Mouse (Mus musculus) liver, adult (tissue): ENCODE results near the gene Usp29.

Source experiments
- GATA4 ChIP-seq: IDR thresholded peaks from 2 replicates; pipeline ENCODE4 v1.6.1; 2014; ENCODE audit warnings: mild to moderate bottlenecking, low read length; ENCODE audit not compliant: insufficient replicate concordance

The Usp29 gene

DNA sequence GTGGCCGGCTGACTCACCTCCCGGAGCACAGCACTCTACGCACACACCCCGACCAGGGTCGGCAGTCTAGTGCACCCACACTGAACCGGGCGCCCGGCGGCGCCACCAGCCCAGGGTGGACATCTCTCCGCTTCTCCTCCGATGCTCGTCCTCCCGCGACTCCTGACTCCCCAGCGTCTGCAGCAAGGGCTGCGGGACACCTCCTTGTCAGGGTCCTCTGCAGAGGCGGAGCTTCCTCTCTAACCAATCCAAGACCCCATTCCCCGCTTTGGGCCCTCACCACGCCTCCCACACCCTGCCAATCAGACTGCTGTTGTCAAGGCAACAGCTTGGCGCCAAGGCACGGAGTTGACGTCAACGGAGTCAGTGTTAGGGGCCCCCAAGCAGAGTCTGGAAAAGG lies at the start of gene Usp29, which contains the start of gene Peg3:
Gene Usp29, plus strand, starts transcription at position 338 of the 400 bp plus-strand sequence.
Gene Peg3, minus strand, starts transcription at position 191 of the 400 bp plus-strand sequence.
- no peak for TF ChIP-seq GATA4

DNA sequence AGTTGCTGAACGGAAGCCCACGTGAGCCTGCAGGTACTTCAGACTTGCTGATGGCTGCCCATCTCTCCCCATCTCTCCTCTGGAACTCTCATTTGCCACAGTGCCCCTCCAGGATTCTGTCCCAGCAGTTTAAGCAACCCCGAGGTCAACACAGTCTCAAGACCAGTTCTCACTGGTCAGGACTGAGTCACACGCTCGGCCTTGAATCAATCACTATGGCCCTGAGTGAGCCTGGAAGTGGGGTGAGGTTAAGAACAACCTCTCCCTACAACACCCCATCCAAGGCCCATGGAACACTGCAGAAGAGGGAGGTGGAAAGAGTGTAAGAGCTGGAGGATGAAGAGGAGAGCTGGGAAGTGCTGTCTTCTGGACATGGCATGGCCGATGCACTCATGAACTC lies 44.9 kb upstream of the Usp29 start:
- TF ChIP-seq GATA4: no peak

DNA sequence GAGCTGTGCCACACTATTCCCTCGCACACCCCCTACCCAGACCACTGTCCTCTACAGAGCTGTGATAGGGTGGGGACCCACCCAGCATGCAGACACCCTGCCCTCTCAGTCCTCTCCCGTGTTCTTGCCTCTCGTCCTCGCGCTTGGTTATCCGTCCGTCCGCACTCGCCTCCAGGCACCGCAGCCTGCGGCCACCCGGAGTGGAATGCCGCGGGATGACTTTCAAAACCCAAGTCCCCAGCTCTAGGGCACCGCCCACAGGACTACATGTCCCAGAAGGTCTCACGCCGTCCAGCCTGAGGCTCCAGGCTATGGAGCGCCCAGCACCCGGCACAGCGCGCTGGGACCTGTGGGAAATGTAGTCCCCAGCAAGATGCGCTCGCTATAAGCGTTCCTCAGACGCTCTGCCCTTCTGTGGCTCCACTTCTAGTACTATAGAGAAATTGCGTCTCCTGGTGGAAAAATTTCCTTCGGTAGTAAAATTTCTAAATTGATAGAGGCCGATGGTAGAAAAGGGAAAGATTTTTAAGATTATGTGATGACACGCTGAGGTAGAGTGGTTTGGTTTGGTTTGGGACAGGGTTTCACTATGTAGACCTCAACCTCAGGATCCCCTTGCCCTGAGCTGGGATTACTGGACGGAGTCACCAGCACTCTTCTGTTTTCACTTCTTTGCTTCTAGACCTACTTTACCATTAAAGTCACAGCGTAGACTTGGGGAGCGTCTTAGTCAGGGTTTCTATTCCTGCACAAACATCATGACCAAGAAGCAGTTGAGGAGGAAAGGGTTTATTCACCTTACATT lies 33.9 kb upstream of the Usp29 start, which contains the start of gene Zim1:
Gene Zim1, minus strand, starts transcription at position 210 of the 805 bp plus-strand sequence.
- TF ChIP-seq GATA4: no peak

- TF ChIP-seq GATA4: no peak
These were observed 31.1 kb upstream of the Usp29 start for GRCm38 (mm10) chr7:6699230-6699629.

DNA sequence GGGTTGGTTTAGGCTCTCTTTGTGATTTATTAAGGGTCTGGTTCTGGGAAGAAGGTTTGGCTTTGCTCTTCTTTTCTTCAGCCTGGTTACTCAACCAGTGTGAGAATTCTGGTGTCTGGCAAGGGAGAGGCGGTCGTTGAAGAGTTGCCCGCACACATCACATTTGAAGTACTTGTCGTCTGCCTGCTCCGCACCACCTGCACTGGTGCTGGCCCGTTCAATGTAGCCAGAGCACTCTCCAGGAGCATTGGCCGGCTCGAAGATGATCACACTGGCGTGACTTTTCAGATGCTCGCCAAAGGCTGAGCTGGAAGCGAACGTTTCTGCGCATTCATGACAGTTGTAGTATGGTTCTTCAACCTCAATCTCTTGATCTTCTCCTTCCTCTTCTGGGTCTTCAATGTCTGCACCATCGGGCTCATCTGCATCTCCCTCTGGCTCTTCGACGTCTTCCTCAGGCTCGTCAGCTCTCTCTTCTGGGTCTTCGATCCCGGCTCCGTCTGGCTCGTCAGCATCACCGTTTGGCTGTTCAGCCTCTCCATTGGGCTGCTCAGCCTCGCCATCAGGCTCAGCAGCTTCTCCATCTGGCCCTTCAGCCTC lies 22.9 kb upstream of the Usp29 start:
- TF ChIP-seq GATA4: no peak

- TF ChIP-seq GATA4: no peak
These were observed 21.8 kb upstream of the Usp29 start for GRCm38 (mm10) chr7:6708451-6709180.

DNA sequence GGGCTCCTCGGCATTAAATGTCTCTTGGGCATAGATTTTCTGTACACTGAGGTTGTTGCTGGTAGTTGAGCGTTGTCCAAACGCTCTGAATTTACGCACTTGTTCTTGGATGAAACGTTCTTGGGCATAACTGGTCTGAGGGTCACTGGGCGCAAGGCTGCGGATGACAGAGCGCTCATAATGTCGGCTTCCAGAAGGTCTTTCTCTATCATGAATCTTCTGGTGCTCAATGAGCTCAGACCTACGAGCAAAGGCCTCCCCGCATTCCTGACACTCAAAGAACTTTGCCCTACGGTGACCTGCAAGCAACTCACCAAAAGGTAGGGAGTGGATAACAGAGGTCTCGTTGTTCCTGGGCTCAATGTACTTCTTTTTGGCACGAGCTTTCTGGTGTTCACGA lies 21.0 kb upstream of the Usp29 start:
- TF ChIP-seq GATA4: no peak

- no peak for TF ChIP-seq GATA4
These were observed 2.8 kb upstream of the Usp29 start for GRCm38 (mm10) chr7:6727351-6728121.

DNA sequence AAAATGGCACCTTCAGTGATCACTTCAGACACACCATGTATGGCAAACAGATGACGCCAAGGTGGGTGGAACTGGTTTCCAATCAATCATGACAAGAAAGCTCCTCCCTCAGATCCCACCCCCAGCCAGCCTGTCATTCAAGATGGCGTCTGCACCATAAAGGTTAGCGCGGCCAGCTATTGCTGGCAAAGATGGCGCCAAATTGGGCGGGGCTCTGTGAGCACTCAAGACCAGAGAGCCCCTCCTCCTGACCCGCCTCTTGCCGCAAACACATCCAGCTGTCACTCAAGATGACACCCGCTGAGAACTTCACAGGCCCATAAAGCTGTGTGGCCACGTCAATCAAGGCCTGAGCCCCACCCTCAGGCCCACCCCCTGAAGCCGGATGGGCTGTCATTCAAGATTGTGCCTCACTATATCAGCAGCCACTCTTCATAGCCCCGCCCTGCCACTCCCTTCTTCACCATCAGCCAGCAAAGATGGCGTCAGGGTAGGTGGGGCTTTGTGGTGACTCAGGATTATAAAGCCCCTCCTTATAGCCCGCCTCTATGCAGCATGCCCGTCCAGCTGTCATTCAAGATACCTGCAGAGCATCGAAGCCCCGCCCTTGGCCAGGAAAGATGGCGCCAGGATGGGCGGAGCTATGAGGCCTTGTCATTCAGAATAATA lies 2.0 kb upstream of the Usp29 start:
- TF ChIP-seq GATA4: no peak

DNA sequence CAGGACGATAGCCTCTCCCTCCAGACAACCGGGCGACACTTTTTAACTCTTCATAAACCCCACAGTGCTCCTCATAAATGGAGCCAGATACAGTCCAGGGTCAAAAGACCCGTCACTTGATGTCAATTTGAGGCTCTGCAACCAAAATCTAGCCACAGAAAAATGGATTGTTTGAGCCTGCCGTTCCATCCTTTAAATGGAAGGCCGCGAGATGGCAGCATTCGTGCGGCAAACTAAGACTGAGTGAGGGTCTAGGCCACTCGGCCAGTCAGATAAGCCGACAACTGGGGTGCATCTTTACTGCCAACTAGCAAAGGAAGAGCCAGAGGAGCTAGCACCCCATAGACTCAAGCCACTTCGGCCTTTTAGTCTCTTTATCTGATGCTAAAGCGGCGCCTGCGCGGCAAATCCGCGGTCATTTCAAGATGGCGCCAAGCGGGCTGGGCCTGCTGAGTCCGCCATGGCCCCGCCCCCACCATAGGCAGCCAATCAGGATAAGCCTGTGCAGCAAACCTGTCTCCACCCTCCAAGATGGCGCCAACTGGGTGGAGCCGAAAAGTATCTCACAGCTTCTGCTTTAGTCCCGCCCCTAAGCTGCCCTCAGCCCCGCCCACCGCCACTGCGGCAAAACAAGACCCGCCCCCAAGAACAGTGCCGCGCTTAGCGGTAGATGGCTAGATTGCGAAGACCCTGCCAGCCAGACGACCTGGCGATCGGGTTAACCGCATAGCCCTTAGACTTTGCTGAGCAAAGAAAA lies 1.1 kb upstream of the Usp29 start:
- TF ChIP-seq GATA4: peak; percentile 17; the same call in 1 of the 2 replicates

DNA sequence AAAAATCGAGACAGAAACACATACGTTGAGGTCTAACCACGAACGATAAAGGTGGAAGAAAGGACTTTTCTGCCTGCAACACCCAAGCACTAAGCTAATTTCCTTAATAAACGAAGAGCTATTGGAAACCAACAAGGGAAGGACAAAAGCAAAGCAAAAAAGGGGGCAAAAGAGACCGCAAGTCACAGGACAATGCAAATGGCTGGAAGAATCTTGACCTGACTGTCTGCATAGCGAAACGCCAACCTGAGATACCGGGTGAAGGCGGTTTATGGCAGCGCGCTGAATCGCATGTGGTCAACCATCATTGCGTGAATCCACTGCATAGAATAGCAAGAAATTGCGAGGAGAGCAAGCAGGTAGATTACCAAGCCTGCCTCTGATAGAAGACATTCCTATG lies 423 bp downstream of the Usp29 start:
- TF ChIP-seq GATA4: no peak

- no peak for TF ChIP-seq GATA4
These were observed 995 bp downstream of the Usp29 start for GRCm38 (mm10) chr7:6731373-6731772.

GRCm38 (mm10) chr7:6731930-6732329 lies 1.6 kb downstream of the Usp29 start:
- no peak for TF ChIP-seq GATA4

DNA sequence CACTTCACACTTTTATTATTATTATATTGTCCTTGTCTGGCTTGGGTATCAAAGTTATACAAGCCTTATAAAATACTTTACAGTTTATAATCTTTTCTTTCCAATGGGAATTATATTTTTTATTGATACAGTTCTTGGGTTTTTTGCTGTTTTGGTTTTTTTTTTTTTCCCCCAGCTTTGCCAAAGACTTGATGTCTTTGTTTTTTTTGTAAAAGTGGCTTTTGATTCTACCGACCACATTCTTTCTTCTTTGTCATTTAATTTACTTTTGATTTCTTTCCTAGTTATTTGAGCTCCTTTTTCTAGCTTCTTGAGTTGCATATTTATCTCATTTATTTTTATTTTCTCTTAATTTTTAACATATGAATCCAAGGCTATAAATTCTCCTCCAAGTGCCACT lies 5.7 kb downstream of the Usp29 start:
- no peak for TF ChIP-seq GATA4
